Mouse (Mus musculus) kidney, adult 2 months (tissue): ENCODE measurements around the gene Tbc1d1.

Experiments
- CTCF ChIP-seq: fragments of 200-500 bp; conservative IDR thresholded peaks from 2 replicates; pipeline ENCODE4 v1.5.1; 2011; ENCODE audit warnings: low read depth, mild to moderate bottlenecking, control low read depth, low read length, moderate library complexity, mixed read lengths; ENCODE audit not compliant: insufficient read depth, insufficient read length
- POLR2A ChIP-seq: fragments of 200-500 bp; IDR thresholded peaks from one replicate; pipeline ENCODE4 v1.6.1; 2011; ENCODE audit warnings: low read depth, low read length, control low read depth

GRCm38 (mm10) chr5:64216326-64216725 lies 60.2 kb downstream of the Tbc1d1 start:
- TF ChIP-seq CTCF (no peak), POLR2A (no peak)
